Mouse (Mus musculus): Measurements from ENCODE around the gene Hcfc1r1.

Hcfc1r1 gene

DNA sequence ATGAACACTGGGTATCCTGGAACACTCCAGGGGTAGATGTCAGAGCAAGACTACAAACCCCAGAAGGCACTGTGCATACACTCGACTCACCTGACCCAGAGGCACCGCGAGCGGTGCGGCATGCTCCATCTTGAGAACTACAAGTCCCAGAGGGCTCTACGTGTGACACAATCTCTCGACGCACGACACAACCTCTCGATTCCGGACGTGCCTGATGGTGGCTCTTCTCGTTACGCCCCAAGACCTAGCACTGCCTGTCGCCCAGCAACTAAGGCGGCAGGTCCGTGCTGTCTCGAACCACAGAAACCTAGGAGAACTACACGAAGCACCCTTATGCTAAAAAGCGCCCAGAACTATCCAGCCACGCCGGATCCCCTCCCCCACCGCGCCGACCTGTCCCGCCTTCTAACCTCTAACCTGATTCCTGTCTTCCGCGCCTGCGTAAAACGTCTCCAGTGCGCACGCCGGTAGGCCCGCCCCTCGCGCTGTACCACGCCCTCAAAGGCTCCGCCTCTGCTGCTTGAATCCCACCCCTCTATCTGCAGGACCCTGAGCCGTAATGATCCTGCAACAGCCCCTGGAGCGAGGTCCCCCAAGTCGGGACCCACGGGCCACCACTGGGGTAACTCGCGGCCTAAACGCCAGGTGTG is at the start of gene Hcfc1r1, which contains the start of gene Thoc6:
Gene Hcfc1r1 (plus strand): TSS at position 173 of the 650 bp plus-strand sequence.
Gene Thoc6 (minus strand): TSS at position 459 of the 650 bp plus-strand sequence.
- peak; percentile 88 to 91 for DNase-seq (ENCODE audit: low spot score in 2 of 2)

DNA sequence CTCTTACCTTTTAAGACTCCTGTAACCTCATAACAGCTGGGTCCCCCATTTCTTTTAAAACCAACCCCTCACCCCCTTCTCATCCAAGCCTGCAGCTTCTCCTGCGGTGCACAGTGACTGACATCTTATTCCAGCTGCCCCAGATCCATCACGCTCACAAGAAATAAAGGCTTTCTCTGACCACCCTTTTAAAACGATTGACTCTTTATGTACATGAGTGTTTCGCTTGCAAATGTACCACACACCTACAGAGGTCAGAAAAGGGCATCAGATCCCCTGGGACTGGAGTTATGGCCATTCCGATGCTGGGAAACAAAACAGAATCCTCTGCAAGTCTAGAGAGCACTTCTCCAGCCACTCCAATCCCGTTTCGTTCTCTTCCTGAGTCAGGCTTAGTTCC is 45.6 kb upstream of the Hcfc1r1 start:
- DNase-seq (ENCODE audit: low spot score in 2 of 2), result no peak

DNA sequence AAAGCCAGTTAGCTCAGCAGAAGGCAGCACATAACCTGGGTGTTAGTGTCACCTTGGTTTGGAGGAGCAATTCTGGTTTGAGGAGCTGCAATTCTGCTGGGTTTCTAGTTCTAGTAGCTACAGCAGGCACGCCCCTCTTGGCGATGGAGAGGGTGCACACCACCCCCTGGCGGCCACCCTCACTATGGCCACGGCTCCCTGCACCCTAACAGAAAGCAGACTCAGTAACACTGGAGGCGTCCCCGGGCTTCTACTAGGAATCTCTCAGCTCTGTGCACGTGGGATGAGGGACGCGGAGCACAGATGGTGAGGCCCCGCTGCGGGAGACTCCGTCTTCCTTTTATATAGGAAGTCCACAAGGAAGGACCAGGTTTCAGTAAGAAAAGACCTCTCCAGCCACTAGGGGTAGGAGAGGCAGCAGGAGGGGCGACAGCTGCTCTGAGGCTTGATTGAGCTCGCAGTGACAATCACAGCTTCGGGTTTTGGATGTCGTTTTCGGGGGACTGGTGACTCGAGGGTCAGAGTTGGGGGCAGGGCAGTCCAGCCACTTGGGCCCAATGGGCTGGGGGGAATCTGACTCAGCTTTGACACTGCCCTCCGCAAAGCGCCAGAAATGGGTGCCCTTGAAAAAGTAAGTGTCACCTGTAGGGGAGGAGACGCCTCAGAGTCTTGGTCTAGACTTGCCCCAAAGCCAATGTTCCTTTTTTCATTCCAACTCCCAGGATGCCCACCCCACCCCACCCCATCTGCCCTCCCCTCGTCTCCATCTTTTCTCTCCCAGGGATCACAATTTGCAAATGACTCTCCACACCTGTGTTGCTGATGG is 43.0 kb upstream of the Hcfc1r1 start:
- DNase-seq (ENCODE audit: low spot score in 2 of 2), result peak; percentile 61 to 79

DNA sequence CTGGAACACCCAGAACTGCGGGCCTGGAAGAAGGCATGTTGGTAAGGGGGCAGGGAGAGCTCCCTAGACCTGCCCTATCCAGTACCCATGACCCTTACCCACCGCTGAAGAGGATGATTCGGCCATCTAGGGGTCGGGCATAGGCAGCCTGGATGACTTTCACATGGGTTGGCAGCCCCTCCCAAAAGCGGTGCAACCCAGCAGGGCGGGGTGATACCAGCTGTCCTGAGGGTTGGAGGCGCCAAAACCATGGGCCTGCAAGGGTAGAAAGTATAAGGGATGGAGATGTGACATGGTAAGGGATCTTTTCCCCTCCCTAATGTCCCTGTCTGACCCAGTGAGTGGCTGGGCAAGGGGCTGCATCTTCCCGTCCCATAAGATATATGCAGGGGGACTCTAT is 42.2 kb upstream of the Hcfc1r1 start:
- no peak for DNase-seq (ENCODE audit: low spot score in 2 of 2)

DNA sequence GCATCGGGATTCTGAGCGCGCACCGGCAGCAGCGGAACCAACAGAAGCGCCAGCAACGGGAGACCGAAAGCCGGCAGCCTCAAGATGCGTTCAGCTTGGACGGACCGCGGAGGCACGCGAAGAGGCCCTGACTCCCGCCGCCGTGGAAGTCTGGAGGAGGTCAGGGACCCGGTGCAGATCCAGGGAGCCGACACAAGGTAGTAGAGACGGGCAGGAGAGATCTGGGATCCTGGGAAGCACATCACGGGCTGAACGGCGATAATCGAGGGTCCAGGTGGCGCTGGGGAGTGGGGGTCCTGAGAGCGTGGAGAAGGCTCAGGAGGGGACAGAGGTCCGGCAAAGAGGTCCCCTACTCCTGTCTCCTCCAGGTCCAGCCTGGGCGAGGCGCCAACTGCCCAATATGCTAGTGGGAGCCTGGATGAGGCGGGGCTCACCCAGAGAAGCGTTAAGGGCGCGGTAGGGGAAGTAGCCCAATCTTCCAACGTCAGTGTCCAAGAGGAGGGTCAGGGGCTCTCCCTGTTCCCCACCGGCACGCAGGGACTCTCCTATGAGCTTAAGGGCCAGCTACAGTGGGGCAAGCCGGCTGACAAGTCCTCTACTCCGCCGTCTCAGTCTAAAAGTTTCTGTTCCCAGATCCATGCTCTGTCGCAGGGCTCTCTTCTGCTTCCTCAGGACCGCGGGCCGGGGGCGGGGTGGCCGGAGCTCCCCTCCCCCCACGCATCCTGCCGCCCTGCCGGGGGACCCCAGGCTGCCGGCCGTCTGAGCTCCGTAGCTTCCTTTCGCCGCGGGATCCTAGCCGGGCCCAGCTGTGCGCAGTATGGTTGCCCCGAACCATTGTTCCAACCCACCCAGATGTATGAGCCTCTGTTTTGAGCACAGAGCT is 28.5 kb upstream of the Hcfc1r1 start, which contains the start of gene Mmp25:
Gene Mmp25 (minus strand): TSS at position 665 of the 883 bp plus-strand sequence.
- no peak for DNase-seq (ENCODE audit: low spot score in 2 of 2)

DNA sequence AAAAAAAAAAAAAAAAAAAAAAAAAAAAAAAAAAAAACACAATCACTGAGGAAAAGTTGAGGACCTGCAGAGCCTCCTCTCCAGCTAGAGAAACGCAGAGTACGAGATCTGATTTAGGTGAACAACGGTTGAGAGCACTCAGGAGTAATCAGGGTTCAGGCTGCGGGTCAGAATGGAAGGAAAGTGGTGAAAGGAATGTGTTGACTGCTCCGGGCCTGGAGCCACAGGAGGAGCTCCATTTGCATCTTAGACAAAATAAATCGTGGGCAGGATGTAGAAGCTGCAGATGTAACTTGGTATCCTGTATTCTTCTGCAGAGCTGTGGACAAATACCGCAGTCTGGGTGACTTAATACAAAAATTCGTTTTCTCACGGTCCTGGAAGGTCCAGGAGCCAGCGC is 27.5 kb upstream of the Hcfc1r1 start:
- no peak for DNase-seq (ENCODE audit: low spot score in 2 of 2)

DNA sequence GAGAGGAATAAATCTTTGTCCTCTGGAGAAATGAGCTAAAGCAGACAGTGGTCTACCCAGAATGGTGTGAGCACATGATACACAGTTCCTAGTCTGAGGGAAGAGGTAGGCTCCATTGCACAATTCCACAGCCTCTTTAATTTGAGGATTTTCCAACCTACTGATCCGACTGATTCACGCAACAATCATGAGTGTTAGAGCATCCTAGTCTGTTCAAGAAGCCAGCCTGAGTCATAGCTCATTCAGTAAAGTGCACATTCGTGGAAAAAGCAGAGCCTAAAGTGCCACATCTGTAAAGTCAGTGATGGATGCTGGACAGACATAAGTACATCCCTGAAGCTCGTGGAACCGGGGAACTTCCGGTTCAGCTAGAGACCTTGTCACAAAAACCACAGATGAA is 22.0 kb upstream of the Hcfc1r1 start:
- no peak for DNase-seq (ENCODE audit: low spot score in 2 of 2)

DNA sequence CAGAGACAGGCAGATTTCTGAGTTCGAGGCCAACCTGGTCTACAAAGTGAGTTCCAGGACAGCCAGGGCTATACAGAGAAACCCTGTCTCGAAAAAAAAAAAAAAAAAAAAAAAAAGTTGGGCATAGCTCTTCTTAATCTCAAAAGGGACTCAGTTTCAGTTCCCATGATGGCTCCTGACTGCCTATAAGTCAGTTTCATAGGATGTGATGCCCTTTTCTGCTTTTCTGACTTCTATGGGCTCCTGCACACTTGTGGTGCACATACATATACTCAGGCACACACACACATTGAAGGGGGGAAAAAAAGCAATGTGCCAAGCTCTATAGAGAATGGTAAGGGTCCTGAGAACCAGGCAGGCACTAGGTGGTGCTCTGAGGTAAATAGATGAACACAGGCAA is 20.1 kb upstream of the Hcfc1r1 start:
- no peak for DNase-seq (ENCODE audit: low spot score in 2 of 2)

DNA sequence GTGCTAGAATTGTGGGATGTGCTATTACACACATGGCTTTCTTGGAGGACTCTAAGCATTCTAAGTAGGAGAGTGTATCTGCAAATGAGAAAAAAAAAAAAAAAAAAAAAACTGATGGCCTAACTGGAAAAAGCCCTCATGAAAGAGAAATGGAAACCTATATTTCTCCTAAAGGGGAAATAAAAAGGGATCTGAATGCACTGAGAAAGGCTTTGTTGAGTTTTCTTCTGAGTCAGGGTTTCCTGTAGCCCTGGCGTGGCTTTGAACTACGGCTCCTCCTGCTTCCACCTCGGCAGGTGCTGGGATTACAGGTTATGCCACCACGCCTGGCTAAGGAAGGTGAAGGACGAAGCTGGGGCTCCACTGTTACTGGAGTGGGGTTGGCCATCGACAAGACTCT is 19.4 kb upstream of the Hcfc1r1 start:
- DNase-seq (ENCODE audit: low spot score in 2 of 2), result no peak

DNA sequence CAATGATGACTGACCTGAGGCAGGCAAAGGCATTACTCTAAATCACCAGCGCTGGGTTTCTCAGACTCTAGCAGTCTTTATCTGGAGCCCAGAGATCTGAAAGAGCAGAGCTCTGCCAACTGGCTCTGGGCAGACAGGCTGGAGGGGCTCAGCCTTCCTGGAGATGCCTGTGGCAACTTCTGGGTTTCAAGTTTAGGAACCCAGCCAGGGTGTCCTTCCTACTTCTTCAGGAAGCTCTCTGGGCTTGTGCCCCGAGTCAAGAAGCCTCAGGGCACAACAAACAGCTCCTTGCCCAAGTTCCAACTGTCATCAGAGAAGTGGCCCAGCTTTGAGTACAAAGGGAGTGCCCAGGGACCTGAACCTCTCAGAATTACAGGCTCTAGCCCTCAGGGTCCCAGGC is 19.0 kb upstream of the Hcfc1r1 start:
- DNase-seq (ENCODE audit: low spot score in 2 of 2), result no peak

DNA sequence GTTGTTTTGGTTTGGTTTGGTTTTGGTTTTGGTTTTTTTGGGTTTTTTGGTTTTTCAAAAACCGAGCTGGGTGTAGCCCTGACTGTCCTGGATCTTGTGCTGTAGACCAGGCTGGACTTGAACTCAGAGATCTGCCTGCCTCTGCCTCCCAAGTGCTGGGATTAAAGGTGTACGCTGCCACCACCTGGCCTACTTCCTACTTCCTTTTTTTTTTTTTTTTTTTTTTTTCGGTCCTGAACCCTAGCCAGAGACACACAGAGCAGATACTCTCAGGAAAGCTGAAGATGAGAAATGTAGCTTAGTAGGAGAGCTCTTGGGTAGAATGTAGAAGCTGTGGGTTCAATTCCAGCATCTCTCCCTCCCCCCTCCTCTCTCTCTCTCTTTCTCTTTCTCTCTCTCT is 14.9 kb upstream of the Hcfc1r1 start:
- no peak for DNase-seq (ENCODE audit: low spot score in 2 of 2)

DNA sequence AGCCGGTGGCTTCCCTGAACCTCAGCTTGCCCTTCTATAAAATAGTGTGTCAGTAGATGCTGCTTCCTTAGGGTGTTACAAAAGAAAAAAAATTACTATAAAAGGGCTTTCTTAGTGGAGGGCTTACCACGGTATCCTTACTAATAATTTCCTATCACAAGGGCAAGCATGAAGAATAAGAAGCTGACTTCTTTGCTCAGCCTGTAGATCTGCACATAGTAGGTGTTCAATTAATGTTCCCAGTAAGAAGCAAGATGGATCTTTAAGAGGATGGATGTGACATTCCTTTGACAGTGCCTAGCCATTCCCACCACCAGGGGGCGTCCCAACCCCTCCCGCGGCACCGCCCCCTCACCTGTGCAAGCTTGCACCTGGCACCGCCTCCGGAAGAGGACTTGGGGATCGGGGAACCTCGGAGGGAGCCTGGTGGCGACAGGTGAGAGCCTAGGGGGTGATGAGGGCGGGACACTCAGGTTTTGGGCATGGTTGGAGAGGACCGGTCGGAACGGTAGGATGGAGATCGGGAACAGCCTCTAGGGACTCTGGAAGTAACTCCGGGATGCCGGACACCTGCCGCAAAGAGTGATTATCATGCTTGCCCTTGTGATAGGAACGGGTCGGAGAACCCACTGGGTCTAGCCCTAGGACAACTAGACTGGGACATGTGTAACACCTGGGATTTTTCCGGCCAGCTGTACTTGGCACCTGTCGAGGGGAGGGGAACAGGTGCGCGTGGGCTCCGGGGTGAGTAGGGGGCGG is 13.1 kb upstream of the Hcfc1r1 start, which contains the start of gene Bicdl2:
Gene Bicdl2 (plus strand): TSS at position 390 of the 759 bp plus-strand sequence.
- DNase-seq (ENCODE audit: low spot score in 2 of 2), result peak; percentile 24 to 61

DNA sequence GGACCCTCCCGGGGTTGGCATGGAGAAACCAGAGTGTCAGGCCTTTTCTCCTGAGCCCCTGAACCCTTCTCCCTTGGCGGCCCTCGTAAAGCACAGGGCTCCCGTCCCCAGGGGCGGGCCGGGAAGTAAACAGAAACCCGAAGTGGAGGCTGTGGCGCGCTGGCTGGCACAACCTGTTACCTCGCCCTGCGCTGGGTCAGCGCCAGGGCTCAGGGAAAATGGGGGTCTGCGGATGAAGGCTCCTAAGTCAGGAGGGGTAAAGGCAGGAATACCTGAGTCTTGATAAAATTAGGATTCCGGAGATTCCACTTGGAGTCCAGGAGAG is 12.6 kb upstream of the Hcfc1r1 start:
- no peak for DNase-seq (ENCODE audit: low spot score in 2 of 2)

DNA sequence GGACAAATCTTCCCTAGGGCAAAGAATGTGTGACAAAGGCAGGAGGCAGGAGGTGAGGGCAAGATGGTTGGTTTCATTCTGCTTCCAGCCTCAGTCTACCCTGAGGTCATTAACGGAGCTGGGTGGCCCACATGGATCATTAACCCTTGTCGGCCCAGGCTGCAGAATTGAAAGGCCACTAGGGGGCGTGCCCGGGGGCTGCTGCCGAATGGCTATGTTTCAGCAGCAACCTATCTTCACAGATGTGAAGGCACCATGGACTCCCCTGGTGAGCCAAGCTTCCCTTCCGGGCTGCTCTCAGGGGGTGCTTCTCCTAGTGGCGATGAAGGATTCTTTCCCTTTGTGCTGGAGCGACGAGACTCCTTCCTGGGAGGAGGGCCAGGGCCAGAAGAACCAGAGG is 11.9 kb upstream of the Hcfc1r1 start:
- peak in 1 of 2 experiments; percentile 33 for DNase-seq (ENCODE audit: low spot score in 2 of 2)

DNA sequence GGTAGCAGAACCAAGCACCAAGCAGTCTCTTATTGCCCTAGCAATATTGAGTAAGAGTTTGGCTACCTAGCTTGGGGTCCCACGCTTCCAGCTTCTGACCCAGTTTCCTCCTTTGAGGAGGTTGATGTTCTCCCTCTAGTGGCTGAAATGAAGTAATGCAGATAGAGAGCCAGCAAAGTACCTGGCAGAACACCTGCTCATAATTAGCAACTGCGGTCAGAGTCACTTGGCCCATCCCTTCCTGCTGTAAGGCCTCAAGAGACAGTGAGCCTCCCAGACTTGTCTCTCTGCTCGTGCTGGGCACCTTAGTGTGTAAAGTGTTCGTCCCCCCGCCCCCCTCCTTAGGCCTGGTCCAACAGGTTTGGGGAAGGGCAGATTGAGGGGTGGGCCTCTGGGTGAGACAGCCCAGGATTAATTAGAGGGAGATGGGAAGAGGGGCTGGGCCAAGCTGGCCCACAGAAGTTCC is 8.8 kb upstream of the Hcfc1r1 start:
- peak in 1 of 2 experiments; percentile 35 for DNase-seq (ENCODE audit: low spot score in 2 of 2)

DNA sequence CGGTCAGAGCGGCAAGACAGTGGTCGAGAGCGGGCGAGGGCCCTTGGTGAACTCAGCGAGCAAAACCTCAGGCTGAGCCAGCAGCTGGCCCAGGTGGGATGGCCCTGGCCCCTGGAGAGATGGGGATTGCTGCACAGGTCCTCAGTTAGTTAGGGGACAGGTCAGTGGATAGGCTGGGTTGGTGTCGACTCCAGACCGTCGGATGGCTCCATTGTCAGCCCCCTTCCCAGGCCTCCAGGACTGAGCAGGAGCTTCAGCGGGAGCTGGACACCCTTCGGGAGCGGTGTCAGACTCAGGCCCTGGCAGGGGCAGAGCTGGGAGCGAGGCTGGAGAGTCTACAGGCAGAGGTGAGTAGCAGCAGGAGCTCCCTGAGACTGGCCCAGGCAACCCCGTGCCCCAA is 7.9 kb upstream of the Hcfc1r1 start:
- DNase-seq (ENCODE audit: low spot score in 2 of 2), result no peak

DNA sequence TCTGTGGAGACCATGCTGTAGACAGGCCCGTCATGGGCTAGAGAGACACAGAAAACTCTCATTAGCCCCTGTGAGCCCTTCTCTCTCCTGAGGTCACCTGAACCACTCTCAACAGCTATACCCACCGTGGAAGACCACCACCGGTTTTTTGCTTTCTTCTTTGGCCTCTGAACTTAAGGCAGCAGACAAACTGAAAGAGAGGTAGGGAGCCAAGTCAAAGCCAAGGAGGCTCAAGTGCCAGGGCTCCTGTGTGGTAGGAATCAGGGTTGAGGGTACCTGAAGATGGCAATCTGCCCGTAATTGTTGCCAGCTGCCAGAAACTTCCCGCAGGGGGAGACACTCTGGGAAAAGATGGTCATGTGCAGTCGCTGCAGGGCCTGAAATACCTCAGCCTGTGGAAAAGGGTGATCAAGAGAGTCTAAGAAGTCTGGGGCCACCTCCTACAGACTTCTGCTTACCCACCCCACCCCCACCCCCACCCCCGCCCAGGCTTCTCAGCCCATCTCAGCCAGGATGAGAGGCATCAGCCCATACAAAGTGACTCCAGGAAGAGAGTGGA is 2.8 kb upstream of the Hcfc1r1 start:
- DNase-seq (ENCODE audit: low spot score in 2 of 2), result no peak

DNA sequence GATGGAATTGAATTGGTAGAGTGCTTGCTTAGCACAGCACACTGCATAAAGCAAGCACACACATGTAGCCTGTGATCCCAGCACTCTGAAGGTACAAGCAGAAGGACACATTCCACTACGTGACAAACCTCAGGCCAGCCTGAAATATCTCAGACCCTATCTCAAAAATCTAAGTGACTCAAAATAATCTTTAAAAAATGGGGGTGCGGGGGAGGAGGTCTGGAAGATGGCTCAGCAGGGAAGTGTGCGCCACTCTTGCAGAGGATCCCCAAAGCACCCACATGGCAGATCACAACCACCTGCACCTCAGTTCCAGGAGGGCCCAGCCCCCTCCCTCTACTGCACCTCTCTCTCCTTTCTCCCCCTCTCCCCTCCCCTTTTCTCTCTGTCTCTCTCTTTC is 1.9 kb upstream of the Hcfc1r1 start:
- DNase-seq (ENCODE audit: low spot score in 2 of 2), result no peak

DNA sequence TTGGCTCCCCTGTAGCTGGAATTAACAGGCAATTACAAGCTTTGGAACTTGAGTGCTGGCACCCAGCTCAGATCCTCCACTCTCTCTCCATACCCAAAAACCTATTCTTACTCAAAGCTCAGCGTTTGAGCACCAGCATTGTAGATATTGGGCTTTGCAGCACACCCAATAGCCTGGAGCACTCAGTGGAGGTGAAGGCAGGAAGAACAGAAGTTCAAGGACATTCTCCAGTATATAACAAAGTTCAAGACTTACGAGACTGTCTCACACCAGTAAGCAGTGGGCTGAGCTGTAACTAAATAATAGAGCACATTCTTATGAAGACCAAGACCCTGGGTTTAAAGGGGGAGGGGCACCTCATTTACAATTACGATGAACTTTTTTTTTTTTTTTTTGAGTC is 635 bp upstream of the Hcfc1r1 start:
- DNase-seq (ENCODE audit: low spot score in 2 of 2), result no peak

DNA sequence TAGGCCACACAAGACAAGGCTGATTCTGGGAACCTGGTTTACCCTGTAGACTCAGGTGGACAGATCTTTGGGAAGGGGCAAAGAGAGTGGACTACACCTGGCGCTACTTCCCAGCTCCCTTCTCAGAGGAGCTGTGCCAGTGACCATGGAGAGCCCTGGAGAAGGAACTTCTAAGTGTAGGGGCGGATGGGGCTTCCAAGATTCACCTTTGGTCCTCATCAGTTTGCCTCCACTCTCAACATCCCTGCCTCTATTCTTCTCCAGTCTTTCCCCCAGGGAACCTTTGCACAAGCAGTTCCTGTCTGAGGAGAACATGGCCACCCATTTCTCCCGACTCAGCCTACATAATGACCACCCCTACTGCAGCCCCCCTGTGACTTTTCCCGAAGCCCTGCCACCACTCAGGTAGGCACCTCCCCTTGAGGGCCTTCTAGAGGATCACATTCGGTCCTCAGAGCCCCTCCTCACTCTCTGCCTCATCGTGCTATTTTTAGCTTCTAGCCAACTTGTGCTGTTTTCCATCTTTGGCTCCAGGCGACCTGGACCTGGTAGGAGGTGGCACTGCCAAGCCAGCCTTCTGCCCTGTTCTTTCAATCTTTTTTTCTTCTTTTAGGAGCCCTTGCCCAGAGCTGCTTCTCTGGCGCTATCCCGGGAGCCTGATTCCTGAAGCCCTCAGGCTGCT is 1.0 kb downstream of the Hcfc1r1 start:
- DNase-seq (ENCODE audit: low spot score in 2 of 2), result no peak

Data from natural killer cell, adult 2 months (primary cell).